Mouse (Mus musculus) left cerebral cortex, postnatal 10 days (tissue): ENCODE measurements around the gene Vpreb3. TPM values are rescaled to one million over a fixed set of nuclear protein-coding genes. Genes with fewer than 3 reads are reported as not detected.

Experiments used
- DNase-seq, 2 experiments: peaks; one replicate each; pipeline ENCODE4 v3.0.0; 2021 to 2022; ENCODE audit warnings: low spot score in 2 of 2, mixed read lengths in 1 of 2; ENCODE audit errors: extremely low spot score in 1 of 2
- intact Hi-C: fragments of 180-260 bp; cut with DNase I; formaldehyde crosslinking; loops from one replicate; pipeline ENCODE4 v1.15.1; 2025
- total RNA-seq, 2 experiments: library from RNA; stranded (reverse); gene quantifications; 2 replicates each; pipeline ENCODE4 v1.2.3; 2021

The Vpreb3 gene
- total RNA-seq = not detected

DNA sequence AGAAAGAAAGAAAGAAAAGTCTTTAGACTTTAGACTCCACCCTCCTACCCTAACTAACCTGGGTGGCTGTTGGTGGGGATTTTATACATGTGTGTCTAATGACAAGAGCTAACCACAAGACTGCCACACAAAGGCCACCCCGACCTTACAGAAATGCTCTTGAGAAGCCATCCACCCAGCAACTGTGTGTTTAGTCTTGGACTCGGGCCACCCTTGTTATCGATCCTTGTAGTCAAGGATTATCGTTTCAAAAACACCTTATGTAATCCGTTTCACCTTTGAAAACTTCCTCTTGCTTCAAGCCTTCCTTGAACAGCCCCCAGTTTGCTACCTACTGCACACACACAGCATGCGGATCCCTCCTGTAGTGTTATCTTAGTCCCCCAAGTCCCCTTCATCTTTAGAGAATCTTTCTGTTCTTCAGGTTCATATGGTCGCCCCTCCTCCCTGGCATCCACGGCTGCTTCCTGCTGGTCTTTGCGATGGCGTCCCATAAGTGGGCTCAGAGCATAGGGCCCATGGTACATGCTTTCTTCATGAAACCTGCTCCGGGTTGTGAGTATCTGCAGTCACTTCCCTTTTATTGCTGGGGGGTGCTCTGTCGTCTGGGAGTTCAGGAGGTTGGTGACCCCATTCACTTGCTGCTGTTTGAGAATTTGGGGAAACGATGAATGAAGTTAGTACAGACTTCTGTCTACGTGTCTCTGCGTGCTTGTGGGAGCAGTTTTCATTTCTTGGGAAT lies at the start of gene Vpreb3:
Gene Vpreb3 (plus strand): TSS at position 322 of the 742 bp plus-strand sequence.
- intact Hi-C loops = no loop called here
- no peak for DNase-seq

DNA sequence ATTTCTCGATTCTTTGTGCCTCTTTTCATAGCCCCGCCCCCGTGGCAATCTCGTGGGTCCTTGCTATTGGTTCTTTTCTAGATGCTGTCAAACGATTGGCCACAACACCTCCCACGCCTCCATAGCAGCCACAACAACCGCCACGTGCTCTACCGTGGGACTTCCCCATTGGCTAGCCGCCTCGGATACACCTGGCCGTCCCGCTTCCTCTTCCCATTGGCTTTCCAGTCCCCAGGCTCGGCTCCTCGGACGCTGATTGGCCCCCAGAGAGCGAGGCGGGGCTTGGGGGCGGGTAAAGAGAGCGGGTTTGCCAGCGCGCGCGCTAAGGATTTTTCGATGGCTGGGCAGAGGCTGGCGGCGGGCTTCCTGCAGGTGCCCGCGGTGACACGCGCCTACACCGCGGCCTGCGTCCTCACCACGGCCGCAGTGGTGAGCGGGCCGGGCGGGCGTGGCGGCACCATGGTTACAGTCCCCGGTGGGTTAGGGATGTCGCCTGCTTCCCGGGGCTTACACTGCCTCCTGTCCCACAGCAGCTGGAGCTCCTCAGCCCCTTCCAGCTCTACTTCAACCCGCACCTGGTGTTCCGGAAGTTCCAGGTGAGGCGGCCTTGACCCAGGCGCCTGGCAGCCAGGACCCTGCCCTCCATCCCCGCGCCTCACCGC lies 49.6 kb upstream of the Vpreb3 start, which contains the start of gene Derl3:
Gene Derl3 (plus strand): TSS at position 325 of the 662 bp plus-strand sequence.
- intact Hi-C loops = no loop called here

DNA sequence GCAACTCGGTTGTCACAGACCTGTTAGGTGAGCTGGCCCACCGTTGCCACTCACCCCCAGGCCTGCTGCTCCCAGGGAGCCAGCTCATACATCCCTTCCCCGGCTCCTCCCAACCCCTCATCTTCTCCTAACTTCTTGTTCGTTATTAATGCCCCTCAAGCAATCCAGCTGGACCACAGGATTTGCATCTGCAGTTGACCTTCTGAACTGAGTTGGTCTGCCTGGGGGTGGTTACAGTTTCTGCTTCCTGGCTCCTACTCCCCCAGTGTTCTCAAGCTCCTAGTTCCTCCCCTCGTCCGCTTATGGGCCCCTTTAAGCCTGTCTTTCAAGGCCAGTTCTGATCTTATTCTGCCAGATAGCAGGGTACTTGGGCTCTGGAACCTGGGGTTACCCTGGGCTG lies 48.3 kb upstream of the Vpreb3 start:
- DNase-seq = no peak
- intact Hi-C loops = no loop called here

More for the DNA sequence above, 49.6 kb upstream of the Vpreb3 start, which contains the start of gene Derl3:
- peak; percentile 96 to 97 for DNase-seq

DNA sequence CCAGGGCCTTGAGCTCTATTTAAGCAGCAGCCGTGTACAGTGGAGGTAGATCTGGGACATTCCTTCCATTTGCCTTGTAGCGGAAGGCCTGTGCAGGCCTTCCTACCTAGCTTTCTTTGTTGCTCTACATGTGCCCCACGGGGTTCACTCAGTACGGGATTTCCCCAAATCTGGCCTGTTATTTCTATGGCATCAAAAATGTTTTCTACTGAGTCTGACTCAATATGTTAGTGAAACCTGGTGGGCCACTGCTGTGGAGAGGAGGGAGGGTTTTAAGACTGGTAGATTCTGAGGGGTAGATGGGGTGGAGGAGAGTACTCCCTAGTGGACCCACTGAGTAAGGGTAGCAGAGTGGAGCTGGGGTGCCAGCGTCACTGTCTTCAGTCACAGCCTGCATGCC lies 47.1 kb upstream of the Vpreb3 start:
- no peak for DNase-seq
- intact Hi-C loops = loop anchor here (5.0 kb wide), 1 partner anchor 57 kb away; the partner anchor contains the start of gene Gm5134

DNA sequence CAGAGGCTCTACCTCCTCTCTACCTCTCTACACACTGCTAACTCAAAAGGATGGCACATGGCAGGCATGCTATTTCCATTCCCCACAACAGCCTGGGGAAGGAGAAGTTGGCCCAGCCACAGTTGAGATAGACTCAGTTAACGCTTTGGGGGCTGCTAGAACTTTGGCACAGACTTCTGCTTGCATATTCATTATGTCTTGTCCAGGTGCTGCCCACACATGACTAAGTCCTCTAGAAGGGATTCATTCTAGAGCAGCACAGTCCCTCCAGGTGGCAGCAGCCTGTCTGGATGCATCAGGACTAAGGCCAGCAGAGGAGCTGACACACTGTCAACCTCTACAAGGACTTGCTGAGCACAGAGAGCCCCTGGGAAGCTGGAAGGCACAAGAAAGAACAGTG lies 46.6 kb upstream of the Vpreb3 start:
- intact Hi-C loops = loop anchor here (5.0 kb wide), 1 partner anchor 56 kb away; the partner anchor contains the start of gene Gm5134
- peak in 1 of 2 experiments; percentile 49 for DNase-seq

DNA sequence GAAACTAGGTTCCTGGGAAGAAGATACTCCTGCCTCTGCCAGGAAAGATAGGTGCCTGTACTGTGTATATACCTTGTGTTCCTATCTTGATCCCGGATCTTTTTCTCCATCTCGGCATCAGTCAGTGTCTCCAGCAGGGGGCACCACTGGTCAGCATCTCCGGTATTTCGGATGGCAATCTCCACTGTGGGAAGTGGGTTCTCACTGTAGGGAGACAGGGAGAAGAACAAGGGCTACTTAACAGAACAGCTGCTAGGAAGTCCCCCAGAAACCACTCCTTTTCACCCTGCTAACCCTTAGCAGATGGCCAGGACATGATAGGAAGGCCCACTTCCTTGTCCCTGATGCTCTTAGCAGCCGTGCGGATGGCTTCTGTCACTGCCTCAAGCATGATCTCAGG lies 45.5 kb upstream of the Vpreb3 start:
- peak; percentile 59 to 84 for DNase-seq
- intact Hi-C loops = loop anchor here (5.0 kb wide), 1 partner anchor 55 kb away; the partner anchor contains the start of gene Gm5134

DNA sequence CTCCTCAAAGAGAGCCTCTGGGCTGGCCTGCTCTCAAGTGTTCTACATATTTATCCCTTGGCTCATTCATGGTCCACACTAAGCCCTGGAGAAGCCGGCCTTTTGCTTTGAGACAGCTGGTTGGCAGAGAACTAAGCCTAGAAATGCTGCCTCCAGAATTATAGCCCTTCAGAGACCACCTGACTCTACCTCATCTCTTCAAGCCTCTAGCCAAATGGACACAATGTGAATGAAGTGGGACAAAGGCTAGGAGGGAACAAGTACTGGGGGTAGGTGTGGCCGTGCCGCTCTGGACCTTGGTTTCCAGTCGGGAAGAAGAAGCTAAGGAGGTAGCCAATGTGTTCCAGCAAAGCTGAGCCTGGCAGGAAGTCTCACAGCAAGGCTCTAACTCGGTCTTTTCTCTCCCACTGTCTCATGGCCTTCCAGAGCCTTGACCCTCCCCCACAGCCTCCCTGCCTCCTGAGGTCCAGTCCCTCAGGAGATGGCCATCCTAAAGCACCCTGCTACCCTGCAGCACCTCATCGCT lies 44.8 kb upstream of the Vpreb3 start:
- intact Hi-C loops = loop anchor here (5.0 kb wide), 1 partner anchor 54 kb away; the partner anchor contains the start of gene Gm5134
- no peak for DNase-seq

DNA sequence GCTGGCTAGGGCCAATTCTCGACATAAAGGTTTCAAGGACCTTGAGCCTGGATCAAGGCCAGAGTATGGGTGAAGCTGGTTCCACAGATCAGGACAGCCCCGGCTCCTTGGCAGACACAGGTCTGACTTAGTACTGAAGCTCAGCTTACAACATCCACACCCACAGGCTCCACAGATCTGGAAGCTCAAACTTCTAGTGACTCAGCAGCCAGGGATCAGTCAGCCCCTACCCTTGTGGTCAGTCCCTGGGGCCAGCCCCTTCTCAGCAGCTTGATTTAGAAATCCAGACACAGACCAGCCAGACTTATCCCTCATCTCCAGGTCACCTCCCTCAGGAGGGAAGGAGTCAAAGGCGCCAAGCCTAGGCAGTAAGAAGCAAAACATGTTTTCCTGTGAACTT lies 44.0 kb upstream of the Vpreb3 start:
- peak in 1 of 2 experiments; percentile 58 for DNase-seq
- intact Hi-C loops = loop anchor here (5.0 kb wide), 1 partner anchor 53 kb away; the partner anchor contains the start of gene Gm5134

DNA sequence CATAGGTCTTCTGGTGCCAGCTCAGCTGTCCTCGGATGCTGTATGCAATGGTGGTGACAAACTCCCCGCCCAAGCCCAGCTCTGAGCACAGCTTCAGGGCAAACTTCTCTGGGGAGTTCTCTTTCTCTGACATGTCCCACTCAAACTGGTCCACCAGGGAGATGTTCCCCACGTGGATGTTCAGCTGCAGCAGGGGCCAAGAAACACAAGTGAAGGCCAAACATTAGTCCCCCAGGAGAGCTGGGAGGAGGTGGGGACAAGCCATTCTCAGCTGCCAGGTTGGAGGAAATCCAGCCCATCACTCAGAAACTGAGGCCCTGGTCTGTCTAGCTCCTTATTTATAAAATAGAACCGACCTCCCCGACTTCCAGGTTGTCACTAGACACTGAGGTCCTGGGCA lies 38.5 kb upstream of the Vpreb3 start:
- intact Hi-C loops = no loop called here
- no peak for DNase-seq

DNA sequence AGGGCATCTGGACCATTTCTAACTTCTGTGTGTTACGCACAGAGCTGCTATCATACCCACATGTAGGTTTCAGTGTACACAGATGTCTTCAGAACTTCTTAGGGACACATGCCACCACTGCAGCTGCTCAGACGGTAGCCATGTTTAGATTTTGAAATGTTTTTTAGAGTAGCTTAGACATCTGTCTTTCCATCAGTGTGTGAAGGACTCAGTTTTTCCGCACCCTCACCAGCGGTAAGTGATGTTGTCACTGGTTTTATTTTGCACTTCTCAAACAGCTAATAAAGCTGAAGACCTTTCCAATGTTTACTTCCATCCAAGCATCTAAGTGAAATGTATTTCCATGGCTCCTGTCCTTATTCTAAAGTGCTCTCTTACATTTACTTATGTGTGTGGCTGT lies 36.0 kb upstream of the Vpreb3 start:
- intact Hi-C loops = no loop called here
- DNase-seq = no peak

DNA sequence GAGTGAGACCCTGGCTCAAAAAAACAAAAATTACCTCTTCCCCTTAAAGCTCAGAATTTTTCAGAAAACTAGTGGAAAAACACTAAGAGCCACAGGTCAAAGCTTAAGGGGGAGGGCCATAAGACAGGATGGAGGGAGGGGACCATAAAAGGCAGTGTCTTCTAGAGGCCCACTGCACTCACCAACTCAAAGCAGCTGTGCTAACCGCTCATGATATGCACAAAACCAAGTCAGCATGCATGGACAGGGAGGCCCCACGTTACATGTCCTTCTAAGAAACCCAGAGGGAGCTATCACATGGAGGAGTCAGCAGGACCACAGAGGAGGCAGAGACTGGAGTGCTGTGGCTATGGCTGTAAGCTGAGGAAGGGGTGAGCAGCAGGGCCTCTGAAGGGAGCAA lies 32.2 kb upstream of the Vpreb3 start:
- intact Hi-C loops = no loop called here
- DNase-seq = no peak

DNA sequence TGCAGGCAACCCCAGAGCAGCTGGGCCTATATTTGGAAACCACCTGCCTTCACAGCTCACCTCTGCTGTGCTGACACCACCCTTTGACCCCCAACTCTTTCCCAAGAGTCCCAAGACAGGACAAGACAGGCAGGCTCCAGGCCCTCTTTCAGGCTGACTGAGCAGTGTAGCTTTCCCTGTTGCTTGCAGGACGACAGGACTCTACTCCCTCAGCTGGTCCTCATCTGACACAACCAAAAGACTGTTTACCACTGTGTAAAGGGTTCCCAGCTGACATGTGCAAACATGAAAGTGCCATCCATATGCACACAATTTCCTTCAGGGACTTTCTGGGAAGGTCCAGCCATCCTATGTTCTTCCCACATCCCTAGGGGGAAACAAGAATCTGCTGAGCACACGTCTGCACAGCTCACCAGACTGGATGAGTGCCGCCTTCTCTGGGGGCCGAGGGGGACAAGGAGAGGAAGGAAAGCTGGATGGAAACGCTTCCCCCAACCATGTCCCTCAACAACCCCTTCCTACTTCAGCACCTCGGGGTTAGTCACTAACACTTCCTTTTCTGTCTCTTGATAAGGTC lies 29.8 kb upstream of the Vpreb3 start:
- intact Hi-C loops = no loop called here
- no peak for DNase-seq

DNA sequence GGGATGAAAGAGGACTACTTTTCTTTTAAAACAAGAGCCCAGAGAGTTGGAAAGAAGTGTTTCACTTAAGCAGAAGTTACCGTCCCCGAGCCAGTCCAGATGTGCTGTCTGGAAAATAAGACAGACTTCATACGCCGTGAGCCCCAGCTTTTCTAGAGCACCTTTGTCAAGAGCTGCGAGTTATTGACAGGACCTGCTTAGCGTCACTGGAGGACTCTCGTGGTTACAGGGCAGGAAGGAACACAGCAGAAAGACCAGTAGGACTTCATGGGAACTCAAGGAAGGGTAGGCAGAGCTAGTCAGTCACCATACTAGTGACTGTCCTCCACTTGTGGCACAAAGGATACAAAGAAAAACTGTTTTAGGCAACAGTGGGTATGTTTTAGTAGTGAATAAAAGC lies 27.3 kb upstream of the Vpreb3 start:
- no peak for DNase-seq
- intact Hi-C loops = no loop called here

DNA sequence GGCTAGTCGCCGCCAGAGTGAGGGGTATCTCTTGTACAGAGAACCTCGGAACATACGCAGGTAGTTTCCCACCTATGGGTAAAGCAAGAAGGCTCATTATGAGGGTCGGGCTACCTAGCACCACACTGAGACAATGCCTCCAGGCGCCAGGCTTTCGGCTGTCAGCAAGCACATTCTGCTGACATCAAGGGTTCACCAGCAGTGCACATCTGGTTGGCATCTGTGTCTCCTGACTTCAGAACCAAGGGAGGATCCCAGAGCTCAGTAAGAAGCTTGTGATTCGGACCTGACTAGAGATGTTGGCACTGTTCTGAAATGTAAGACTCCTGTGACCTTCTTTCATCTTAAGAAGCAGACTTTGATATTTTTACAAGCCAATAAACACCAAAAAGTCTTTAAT lies 26.0 kb upstream of the Vpreb3 start:
- no peak for DNase-seq
- intact Hi-C loops = no loop called here

DNA sequence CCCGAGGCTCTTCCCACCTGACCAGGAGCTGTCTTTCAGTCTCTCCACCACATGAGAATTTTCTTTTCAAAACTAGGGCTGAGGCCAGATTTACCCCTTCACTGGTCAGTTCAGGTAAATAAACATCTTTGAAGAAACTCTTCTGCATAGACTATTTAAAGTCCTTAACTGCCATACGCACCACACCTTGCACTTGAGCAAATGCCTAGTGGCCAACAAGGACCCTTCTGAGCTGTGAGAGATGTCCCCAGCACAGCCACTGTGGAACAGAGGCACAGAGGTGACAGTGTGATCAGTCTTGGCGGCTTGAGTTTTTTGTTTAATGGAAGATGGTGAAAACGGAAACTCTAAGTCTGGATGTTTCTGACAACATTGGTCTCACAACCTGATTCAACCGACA lies 23.8 kb upstream of the Vpreb3 start:
- intact Hi-C loops = no loop called here
- no peak for DNase-seq

DNA sequence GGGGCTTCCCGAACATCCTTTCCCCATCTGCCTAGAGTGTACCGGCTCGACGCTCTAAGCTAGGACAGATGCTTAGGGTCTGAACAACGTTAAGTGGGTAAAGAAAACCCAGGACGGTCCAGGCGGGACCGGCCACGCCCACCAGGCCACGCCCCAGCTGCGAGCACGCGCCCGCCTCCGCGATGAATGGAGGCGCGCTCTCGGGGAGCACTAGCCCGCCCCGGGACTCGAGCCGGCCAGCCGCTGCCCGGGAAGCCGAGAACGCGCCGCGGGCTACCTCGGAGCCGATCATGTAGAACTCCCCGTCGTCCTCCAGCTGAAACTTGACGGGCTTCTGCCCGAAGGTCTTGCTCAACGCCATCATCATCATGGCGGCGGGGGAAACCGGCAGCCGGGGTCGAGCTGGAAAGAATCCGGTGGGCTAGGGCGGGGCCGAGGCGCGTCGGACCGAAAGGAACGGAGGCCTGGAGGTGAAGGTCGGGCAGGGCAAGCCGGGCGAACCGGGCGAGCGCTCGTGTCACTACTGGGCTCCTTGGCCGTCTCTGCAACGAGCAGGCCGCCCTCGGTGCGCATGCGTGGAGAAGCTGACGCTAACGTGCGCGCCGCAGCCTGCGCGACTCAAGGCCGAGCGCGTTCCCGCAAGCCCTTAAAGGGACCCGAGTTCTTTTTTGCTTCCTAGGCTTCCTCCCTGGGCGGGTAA lies 21.7 kb upstream of the Vpreb3 start, which contains the start of gene Smarcb1:
Gene Smarcb1 (minus strand): TSS at position 592 of the 700 bp plus-strand sequence.
- DNase-seq = peak; percentile 93 to 97
- intact Hi-C loops = no loop called here

DNA sequence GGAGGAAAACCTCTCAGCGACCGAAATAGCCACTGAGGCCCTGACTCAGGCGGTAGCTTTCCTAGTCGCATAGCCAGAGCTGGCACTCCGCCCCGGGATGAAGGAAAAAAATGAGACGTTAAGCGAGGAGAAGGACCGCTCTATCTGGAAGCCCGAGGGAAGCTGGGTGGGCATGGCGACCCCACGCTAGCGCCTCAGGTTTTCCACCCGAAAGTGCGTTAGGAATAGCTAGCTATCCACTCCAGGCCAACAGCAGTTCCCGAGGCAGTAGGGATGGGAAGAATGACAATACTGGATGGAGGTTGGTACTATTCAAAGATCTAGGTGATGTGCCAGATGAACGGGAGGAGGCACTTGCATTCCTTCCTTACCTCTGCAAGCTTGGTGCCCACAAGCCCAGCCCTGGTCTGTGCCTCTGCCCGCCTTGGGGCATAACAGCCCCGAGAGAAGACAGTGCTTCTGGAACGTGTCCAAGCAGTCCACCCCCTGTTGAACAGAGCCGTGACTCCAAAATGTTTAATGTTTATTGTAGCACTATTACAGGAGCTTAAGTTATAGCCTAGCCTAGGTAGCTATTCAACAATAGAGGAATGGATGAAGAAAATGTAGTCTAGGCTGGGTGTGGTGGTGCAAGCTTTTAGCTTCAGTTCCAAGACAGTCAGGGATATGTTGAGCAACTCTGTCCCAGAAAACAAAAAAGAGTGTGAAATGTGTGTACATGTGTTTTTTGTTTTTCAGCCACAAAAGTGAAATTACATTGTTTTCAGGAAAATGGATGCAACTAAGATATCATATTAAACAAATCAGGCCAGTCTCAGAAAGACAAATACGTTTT lies 20.9 kb upstream of the Vpreb3 start:
- intact Hi-C loops = no loop called here
- DNase-seq = peak in 1 of 2 experiments; percentile 63

DNA sequence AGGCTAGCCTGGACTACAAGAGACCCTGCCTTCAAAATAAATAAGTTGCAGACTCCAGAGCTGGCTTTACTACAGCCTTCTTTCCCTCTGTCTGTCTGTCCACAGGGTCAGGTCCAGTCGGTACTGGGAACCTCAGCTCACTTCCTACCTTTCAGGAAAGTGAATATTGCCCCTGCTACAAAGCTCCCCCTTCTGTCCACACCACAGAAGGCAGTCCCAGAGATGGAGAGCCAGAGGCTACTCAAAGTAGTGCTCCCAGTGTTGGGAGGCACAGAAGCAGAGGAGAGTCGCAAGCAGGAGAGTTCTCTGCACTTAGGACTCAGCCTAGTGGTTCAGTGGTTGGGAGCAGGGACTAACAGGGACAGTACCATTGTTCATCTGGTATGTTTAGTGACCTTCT lies 18.5 kb upstream of the Vpreb3 start:
- DNase-seq = no peak
- intact Hi-C loops = no loop called here
